Mouse (Mus musculus) hindbrain, embryonic 15.5 days (tissue): ENCODE data around the gene Pard3. TPM values are rescaled to one million over a fixed set of nuclear protein-coding genes. Genes with fewer than 3 reads are reported as not detected.

Experiments used
- ATAC-seq: fragments of 200-750 bp; cut with Nextera tagmentation; 2 replicates; pipeline ENCODE4 v1.8.0; 2017; ENCODE audit warnings: low read depth, moderate number of reproducible peaks, moderate TSS enrichment; ENCODE audit not compliant: low FRiP score
- H3K27ac ChIP-seq: fragments of 300-500 bp; sonication (generic); replicated peaks from 2 replicates; pipeline ENCODE4 v1.5.1; 2015; ENCODE audit warnings: mild to moderate bottlenecking, inconsistent platforms
- H3K27me3 ChIP-seq: fragments of 300-500 bp; sonication (generic); 2 replicates; pipeline ENCODE4 v1.6.1; 2015; ENCODE audit warnings: control low read depth, inconsistent platforms
- H3K36me3 ChIP-seq: fragments of 300-500 bp; sonication (generic); 2 replicates; pipeline ENCODE4 v1.6.1; 2015; ENCODE audit warnings: control low read depth, inconsistent platforms
- H3K4me1 ChIP-seq: fragments of 300-500 bp; sonication (generic); replicated peaks from 2 replicates; pipeline ENCODE4 v1.6.1; 2015; ENCODE audit warnings: control low read depth, inconsistent platforms
- H3K4me2 ChIP-seq: fragments of 300-500 bp; sonication (generic); 2 replicates; pipeline ENCODE4 v1.6.1; 2015; ENCODE audit warnings: moderate library complexity, mild to moderate bottlenecking, inconsistent platforms
- H3K4me3 ChIP-seq: fragments of 300-500 bp; sonication (generic); 2 replicates; pipeline ENCODE4 v1.5.1; 2015; ENCODE audit warnings: mild to moderate bottlenecking, inconsistent platforms
- H3K9ac ChIP-seq: fragments of 300-500 bp; sonication (generic); 2 replicates; pipeline ENCODE4 v1.6.1; 2015; ENCODE audit warnings: inconsistent platforms
- H3K9me3 ChIP-seq: fragments of 300-500 bp; sonication (generic); 2 replicates; pipeline ENCODE4 v1.6.1; 2016; ENCODE audit warnings: control low read depth, inconsistent platforms
- WGBS: fragments of 180-500 bp; shearing (Covaris S2); methylation state at CpG from one replicate; pipeline ENCODE4 v1.1.7; 2015; 5-methylcytosine and 5-hydroxymethylcytosine counted together
- polyA plus RNA-seq: library from polyadenylated mRNA; unstranded; fragments of >200 nt; fragmentation: Nextera tagmentation; extraction: Ambion mirVana; gene quantifications from 2 replicates; pipeline ENCODE4 v1.2.1, GENCODE M21; 2015

Gene Pard3
- polyA plus RNA-seq, 1 experiment from 2014 or later: 18.2 TPM

DNA sequence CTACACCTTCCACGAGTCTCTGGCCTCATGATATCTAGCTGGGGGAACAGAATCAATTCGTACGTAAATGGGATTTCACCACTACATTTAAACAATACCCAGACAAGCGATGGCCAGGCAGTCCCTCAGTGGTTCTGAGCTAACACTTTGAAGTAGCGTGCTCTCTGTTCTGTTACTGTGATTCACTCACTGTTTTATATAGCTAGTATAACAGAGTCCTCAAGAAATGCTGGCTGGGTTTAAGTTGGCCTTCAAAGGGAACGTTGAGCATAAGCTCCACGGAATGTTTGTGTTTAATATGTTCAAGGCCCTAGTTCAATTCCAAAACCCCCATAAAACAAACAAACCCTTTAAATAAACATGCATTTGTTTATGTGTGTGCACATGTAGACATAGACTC, 156.9 kb downstream of the Pard3 start:
- no peak overlapping the region for H3K9ac ChIP-seq
- H3K27ac ChIP-seq: no peak overlapping the region
- H3K36me3 ChIP-seq: no peaks in the 10 kb centered on the region
- H3K9me3 ChIP-seq: no peaks in the 10 kb centered on the region
- H3K4me2 ChIP-seq: no peak overlapping the region
- peaks cover 28% of the 10 kb centered on the region for H3K4me1 ChIP-seq
- 67% methylated on average over 7 of the region's 7 CpGs for WGBS
- ATAC-seq: no peak
- no peaks in the 10 kb centered on the region for H3K27me3 ChIP-seq
- H3K4me3 ChIP-seq: no peak overlapping the region

DNA sequence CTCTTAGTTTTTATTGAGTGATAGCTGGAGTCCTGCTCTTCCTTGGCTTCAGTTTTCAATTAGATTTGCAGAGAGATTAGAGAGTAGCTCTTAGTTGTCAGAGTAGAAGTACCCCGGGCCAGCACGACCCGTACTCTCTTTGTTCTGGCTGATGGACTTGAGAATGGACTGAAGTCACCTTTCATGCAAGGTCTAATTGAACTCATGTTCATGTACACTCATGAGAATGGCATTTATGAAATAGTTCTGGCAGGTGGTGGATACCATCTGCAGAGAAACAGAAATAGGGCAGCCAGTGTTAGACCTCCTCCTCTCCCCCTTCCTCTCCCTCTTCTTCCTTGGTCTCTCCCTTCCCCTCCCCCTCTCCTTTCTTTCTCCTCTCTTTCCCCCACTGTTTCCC, 158.7 kb downstream of the Pard3 start:
- Histone ChIP-seq H3K4me2 (no peak overlapping the region), H3K9ac (no peak overlapping the region), H3K4me3 (no peak overlapping the region), H3K36me3 (no peaks in the 10 kb centered on the region), H3K27me3 (no peaks in the 10 kb centered on the region), H3K4me1 (peaks cover 30% of the 10 kb centered on the region), H3K9me3 (no peaks in the 10 kb centered on the region), H3K27ac (no peak overlapping the region)
- 73% methylated on average over 3 of the region's 3 CpGs for WGBS
- no peak for ATAC-seq

DNA sequence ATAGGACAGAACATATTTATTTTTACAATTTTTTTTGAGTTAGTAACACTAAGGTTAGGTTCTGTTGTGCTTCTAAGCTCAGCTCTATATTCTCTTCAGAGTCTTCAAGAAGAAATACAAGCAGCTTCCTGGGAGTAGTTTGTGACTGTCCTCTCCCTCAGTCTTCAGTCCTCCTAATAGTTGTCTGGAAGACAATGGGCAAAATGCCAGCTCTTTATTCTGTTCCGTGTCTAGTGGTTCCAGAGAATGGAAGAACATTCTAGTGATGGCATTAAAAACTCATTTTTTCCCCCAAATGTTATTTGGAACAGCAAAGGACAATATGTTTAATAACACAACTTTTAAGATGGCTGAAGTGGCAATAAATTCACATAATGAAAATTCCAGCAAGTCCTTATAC, 163.3 kb downstream of the Pard3 start:
- H3K36me3 ChIP-seq: no peaks in the 10 kb centered on the region
- no peak overlapping the region for H3K4me2 ChIP-seq
- H3K27me3 ChIP-seq: no peaks in the 10 kb centered on the region
- no peak overlapping the region for H3K27ac ChIP-seq
- 28% methylated on average over 1 of the region's 1 CpGs for WGBS
- no peak for ATAC-seq
- H3K9me3 ChIP-seq: no peaks in the 10 kb centered on the region
- H3K4me3 ChIP-seq: no peak overlapping the region
- peaks cover 31% of the 10 kb centered on the region for H3K4me1 ChIP-seq
- H3K9ac ChIP-seq: no peak overlapping the region

DNA sequence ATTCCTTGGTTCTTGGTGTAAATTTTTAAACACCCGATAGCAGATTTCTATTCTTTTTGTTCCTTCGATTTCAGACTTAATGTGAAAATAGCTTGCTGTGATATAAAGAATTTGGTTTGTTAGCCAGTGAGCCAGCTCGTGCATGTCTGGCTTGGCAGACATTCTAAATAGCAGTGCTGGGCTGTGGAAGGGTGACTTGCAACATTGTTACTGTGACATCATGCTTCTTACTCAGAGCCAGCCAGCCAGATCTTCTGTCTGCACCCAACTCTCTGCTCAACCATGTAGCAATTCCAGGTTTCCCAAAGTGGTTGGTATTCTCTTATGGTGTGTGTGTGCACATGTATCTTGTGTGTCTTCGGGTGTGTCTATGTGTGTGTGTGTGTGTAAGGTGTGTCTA, 163.7 kb downstream of the Pard3 start:
- H3K4me3 ChIP-seq: no peak overlapping the region
- no peaks in the 10 kb centered on the region for H3K27me3 ChIP-seq
- no peak overlapping the region for H3K27ac ChIP-seq
- H3K9me3 ChIP-seq: no peaks in the 10 kb centered on the region
- H3K4me1 ChIP-seq: peaks cover 31% of the 10 kb centered on the region
- no peaks in the 10 kb centered on the region for H3K36me3 ChIP-seq
- WGBS: 66% methylated on average over 4 of the region's 4 CpGs
- no peak overlapping the region for H3K9ac ChIP-seq
- ATAC-seq: peak; percentile 72; the same call in 1 of the 2 replicates
- H3K4me2 ChIP-seq: no peak overlapping the region

DNA sequence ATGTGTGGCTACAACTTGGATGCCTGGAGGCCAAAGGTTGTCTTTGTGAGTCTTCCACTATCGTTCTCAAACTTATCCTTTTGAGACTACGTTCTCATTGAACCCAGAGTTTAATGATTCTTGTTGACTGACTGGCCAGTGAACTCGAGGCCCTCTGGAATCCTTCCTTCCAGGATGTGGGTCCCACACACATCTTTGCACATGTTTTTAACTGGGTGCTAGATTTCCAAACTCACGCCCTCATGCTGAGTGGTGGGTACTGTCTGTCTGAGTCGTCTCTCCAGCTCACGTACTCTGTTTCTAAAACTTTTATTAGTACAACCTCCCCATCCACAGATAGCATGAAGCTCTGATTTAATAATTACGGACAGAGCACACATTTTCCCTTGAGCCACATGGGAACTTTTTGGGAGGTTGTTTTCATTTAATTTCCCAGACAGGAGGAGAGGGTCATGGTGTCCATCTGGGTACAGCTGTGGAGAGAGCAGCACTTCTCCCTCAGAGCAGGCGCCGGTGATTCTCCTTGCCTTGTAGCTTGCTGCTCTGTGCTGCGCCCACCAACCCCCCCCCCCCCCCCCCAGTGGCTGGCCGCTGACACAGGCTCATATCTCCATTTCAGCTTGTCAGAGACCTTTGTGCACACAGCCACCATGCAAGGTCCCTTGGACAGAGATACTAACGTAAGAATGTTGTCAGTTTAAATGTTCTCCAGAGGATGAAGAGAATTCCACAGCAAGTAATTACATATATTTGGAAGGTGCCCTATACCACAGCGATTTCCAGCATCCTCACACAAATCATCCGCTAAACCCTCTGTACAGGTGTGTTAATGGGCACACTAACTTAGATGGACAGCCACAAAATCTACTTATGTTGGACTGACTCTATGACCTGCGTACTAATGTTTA, 165.9 kb downstream of the Pard3 start:
- H3K9me3 ChIP-seq: no peaks in the 10 kb centered on the region
- H3K27ac ChIP-seq: no peak overlapping the region
- no peak overlapping the region for H3K4me3 ChIP-seq
- H3K36me3 ChIP-seq: no peaks in the 10 kb centered on the region
- WGBS: 71% methylated on average over 14 of the region's 15 CpGs
- ATAC-seq: no peak
- H3K9ac ChIP-seq: no peak overlapping the region
- H3K4me2 ChIP-seq: no peak overlapping the region
- no peaks in the 10 kb centered on the region for H3K27me3 ChIP-seq
- H3K4me1 ChIP-seq: peaks cover 31% of the 10 kb centered on the region

DNA sequence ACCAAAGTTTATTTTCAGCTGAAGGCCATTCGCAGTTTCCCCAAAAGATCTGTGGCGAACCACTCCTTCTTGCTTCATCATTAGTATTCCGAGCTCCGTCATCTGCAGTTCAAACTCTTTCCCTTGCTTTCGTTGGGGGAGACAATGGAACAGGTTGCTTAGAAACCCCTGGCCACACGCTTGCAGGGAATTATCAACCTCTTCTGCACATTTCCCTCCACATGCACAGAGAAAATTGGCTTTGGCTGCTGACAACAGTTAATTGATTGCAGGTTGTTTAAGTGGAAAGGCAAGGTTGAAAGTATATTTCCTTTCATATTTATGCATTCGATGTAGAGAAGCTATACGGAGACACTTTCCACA, 166.5 kb downstream of the Pard3 start:
- Histone ChIP-seq H3K27ac (peak overlapping the region; percentile 27), H3K9me3 (no peaks in the 10 kb centered on the region), H3K4me1 (peaks cover 31% of the 10 kb centered on the region), H3K4me3 (no peak overlapping the region), H3K4me2 (no peak overlapping the region; the same call in 1 of the 2 replicates), H3K9ac (no peak overlapping the region), H3K36me3 (no peaks in the 10 kb centered on the region), H3K27me3 (no peaks in the 10 kb centered on the region)
- 38% methylated on average over 8 of the region's 8 CpGs for WGBS
- ATAC-seq: no peak

DNA sequence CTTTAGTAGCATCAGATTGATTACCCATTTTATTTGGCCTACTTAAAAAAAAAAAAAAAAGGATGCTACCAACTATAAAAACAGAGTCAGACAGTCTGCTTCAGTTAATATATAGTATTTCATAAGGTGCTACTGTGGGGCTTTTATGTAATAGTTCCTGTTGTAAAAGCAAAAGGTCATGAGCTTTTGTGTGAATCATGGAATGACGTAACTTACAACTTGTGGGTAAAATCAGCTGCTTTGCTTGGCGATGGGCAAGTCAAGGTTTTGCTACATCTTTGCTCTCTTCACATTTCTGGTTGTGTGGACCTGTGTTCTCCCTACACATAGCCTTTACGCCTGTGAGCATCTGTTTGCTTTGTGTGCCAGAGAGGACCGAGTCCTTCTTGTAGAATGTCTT, 179.7 kb downstream of the Pard3 start:
- no peak for ATAC-seq
- Histone ChIP-seq H3K9ac (no peak overlapping the region), H3K36me3 (no peaks in the 10 kb centered on the region), H3K27ac (no peak overlapping the region), H3K4me2 (no peak overlapping the region), H3K9me3 (no peaks in the 10 kb centered on the region), H3K27me3 (no peaks in the 10 kb centered on the region), H3K4me1 (no peaks in the 10 kb centered on the region), H3K4me3 (no peak overlapping the region)
- 93% methylated on average over 4 of the region's 4 CpGs for WGBS

DNA sequence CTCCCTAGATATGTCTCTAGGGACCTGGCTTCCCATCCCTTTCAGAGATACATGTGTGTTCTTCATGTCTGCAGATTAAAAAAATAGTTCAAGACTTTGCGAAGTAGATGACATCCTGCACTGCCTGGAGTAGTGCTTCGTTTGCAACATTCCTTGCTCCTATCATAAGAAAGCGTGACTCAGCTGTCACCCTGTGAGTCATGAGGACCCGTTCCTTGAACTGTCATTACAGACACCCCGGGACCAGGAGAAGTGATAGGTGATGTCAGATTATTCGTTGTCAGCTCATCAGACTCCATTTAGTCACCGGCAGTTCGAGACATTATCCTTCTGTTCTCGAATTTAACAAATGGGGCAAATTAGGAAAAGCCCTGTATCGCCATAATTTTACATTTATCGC, 180.1 kb downstream of the Pard3 start:
- no peak overlapping the region for H3K4me2 ChIP-seq
- WGBS: 74% methylated on average over 11 of the region's 11 CpGs
- no peaks in the 10 kb centered on the region for H3K4me1 ChIP-seq
- H3K36me3 ChIP-seq: no peaks in the 10 kb centered on the region
- H3K27ac ChIP-seq: no peak overlapping the region
- no peaks in the 10 kb centered on the region for H3K9me3 ChIP-seq
- no peak overlapping the region for H3K9ac ChIP-seq
- no peak for ATAC-seq
- H3K27me3 ChIP-seq: no peaks in the 10 kb centered on the region
- H3K4me3 ChIP-seq: no peak overlapping the region

DNA sequence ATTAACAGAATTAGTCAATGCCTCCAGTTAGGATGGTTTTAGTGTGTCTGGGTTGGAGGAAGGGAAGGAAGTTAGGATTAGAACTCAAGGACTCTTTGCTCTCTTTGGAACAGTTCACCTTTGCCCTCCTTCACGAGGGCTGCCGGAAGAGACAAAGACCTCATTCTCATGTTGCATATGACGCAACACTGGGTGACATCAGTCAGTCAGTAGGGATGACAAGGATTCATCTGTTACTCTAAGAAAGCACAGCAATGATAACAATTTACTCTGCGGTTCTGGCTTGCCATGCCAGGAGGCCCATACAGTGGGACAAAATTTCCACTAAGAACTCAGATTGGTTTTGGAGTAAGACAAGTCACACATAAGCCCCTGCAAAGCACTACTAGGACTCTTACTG, 187.1 kb downstream of the Pard3 start:
- Histone ChIP-seq H3K9ac (no peak overlapping the region), H3K9me3 (no peaks in the 10 kb centered on the region), H3K36me3 (no peaks in the 10 kb centered on the region), H3K4me1 (peaks cover 13% of the 10 kb centered on the region; the same call in 1 of the 2 replicates), H3K27ac (no peak overlapping the region), H3K27me3 (no peaks in the 10 kb centered on the region), H3K4me2 (no peak overlapping the region), H3K4me3 (no peak overlapping the region)
- ATAC-seq: no peak
- WGBS: 70% methylated on average over 4 of the region's 4 CpGs

DNA sequence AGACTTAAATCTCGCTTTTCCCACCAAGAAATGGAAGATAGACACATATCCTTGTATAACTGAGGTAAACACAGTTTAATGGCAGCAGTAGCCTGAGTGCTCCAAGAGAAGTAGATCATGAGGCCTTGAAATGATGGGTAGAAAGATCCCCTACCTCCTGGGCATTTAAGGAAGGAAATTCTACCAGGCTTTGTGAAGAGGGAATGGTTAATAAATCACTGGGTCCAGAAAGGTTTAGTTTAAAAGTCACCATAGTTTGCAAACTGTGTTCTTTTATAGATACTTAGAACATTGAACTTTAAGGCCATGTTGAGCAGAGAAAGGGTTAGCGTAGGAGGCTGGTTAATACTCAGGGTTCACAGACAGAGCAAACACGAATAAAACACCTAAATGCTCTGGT, 187.8 kb downstream of the Pard3 start:
- H3K4me1 ChIP-seq: peaks cover 13% of the 10 kb centered on the region; the same call in 1 of the 2 replicates
- no peaks in the 10 kb centered on the region for H3K36me3 ChIP-seq
- H3K9ac ChIP-seq: no peak overlapping the region
- H3K4me2 ChIP-seq: no peak overlapping the region
- H3K27ac ChIP-seq: no peak overlapping the region
- WGBS: 97% methylated on average over 3 of the region's 3 CpGs
- ATAC-seq: no peak
- no peak overlapping the region for H3K4me3 ChIP-seq
- H3K9me3 ChIP-seq: no peaks in the 10 kb centered on the region
- H3K27me3 ChIP-seq: no peaks in the 10 kb centered on the region

DNA sequence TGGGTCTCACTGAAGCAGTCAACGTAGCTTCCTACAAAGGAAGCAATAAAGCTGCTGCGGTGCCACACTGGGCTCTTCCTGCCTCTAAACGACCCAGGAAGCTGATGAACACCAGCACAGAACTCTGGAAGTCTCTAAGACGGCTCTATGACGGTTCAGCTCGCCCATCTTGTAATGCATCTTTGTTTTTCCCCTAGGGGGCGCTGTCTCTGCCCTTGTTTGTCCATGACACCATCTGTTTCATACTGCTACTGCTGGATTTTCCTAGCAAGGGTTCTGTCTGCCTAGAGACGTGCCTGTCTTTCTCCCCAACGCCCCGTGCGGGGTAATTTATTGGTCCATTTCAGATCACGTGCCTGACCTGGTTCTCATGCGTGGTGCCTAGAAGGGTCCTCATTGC, 188.3 kb downstream of the Pard3 start:
- Histone ChIP-seq H3K4me3 (no peak overlapping the region), H3K9ac (no peak overlapping the region), H3K27me3 (no peaks in the 10 kb centered on the region), H3K4me1 (peaks cover 13% of the 10 kb centered on the region; the same call in 1 of the 2 replicates), H3K27ac (no peak overlapping the region), H3K4me2 (no peak overlapping the region), H3K36me3 (no peaks in the 10 kb centered on the region), H3K9me3 (no peaks in the 10 kb centered on the region)
- WGBS: 86% methylated on average over 13 of the region's 13 CpGs
- ATAC-seq: no peak

DNA sequence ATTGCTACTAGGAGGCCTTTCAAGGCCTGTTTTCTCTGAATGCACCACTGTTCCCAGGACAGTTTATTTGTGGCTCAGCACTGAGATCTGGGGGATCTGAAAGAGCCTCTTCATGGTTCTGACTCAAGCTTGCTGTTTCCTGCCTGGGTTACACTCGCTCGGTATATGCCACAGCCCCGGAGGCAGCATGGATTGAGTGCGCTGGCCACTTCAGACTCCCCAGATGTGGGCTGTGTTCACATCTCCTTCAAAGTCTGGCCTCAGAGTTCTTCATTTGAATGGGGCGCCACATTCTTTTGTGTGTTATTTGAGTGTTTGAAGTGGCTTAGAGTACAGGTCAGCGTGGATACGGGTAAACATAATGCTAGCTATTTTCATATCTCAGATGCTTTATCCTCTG, 190.9 kb downstream of the Pard3 start:
- H3K4me2 ChIP-seq: no peak overlapping the region
- no peak overlapping the region for H3K9ac ChIP-seq
- no peaks in the 10 kb centered on the region for H3K27me3 ChIP-seq
- no peaks in the 10 kb centered on the region for H3K36me3 ChIP-seq
- 91% methylated on average over 7 of the region's 7 CpGs for WGBS
- ATAC-seq: no peak
- H3K4me1 ChIP-seq: peaks cover 21% of the 10 kb centered on the region
- H3K4me3 ChIP-seq: no peak overlapping the region
- no peak overlapping the region for H3K27ac ChIP-seq
- H3K9me3 ChIP-seq: no peaks in the 10 kb centered on the region

DNA sequence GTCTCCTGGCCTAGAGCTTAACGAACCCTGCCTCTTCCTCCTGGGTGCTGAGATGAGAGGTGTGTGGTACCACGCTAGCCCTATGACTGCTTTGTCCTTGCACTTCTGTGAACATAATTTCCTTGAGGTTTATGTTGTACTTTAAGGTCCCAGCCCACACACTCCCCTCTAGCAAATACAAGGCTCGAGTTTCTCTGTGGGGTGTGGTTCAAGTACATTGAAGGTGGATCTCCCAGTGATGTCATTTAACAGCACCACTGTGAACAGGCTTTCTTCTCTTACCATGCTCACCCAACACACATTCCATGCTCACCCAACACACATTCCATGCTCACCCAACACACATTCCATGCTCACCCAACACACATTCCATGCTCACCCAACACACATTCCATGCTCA, 193.4 kb downstream of the Pard3 start:
- H3K4me2 ChIP-seq: no peak overlapping the region
- H3K4me3 ChIP-seq: no peak overlapping the region
- no peaks in the 10 kb centered on the region for H3K9me3 ChIP-seq
- H3K27ac ChIP-seq: no peak overlapping the region
- no peak for ATAC-seq
- no peaks in the 10 kb centered on the region for H3K36me3 ChIP-seq
- peaks cover 16% of the 10 kb centered on the region for H3K4me1 ChIP-seq
- H3K27me3 ChIP-seq: no peaks in the 10 kb centered on the region
- no peak overlapping the region for H3K9ac ChIP-seq
- 93% methylated on average over 3 of the region's 3 CpGs for WGBS
